Mouse (Mus musculus): ENCODE measurements around the gene Lypd6b. TPM values are rescaled to one million over a fixed set of nuclear protein-coding genes. Genes with fewer than 3 reads are reported as not detected.

Gene Lypd6b
- polyA plus RNA-seq, 1 experiment from 2014 or later = 3.9 TPM

DNA sequence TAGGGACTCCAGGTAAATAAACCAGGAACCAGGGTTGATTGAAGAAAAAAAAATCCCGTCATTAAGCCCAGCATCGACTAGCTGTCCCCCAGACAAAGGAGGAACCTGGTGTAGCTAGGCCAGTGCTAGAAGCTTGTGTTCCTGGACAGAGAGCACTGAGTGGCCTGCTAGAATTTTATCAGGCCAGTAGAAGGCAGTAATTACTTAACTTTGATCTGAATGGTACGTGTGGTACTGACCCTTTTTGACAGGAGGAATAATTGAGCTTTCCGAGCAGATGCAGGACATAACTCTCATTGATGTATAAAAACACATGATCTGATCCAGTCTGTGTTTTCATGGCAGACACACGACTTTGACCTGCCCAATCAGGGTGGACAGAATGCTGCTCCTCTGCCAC is 154.6 kb downstream of the Lypd6b start:
- Histone ChIP-seq H3K27me3 (replicated peaks; ENCODE audit: low read depth, poor library complexity, severe bottlenecking) (no peaks in the 10 kb centered on the region), H3K4me1 (no peaks in the 10 kb centered on the region), H3K27ac (replicated peaks) (no peak overlapping the region), H3K4me3 (no peak overlapping the region), H3K36me3 (replicated peaks) (no peaks in the 10 kb centered on the region), H3K9me3 (no peaks in the 10 kb centered on the region)
- DNase-seq (ENCODE audit: low spot score) = no peak
- 72% methylated on average over 5 of the region's 5 CpGs for WGBS

DNA sequence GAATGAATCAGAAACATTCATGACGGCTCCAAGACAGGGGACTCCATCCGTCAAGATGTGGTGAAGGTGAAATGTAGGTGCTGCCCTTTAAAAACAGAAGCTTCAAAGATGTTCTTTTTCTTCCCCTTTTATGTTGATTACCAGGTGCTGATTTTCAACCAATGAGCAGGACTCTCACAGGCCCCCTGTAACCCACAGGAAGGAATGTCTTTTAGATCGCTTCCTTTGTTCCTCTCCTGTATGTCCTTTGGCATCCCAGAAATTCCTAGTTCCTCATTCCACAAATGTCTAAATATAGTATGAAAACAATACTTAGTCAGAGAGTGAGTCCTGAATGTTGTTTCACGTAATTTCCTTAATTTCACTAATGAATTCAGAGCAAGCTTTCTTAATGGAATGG is 164.2 kb downstream of the Lypd6b start:
- Histone ChIP-seq H3K4me3 (no peak overlapping the region), H3K27ac (replicated peaks) (no peak overlapping the region), H3K36me3 (replicated peaks) (no peaks in the 10 kb centered on the region), H3K27me3 (replicated peaks; ENCODE audit: low read depth, poor library complexity, severe bottlenecking) (no peaks in the 10 kb centered on the region), H3K4me1 (peaks cover 19% of the 10 kb centered on the region), H3K9me3 (peaks cover 4% of the 10 kb centered on the region; the same call in 1 of the 2 replicates)
- no peak for DNase-seq (ENCODE audit: low spot score)
- 59% methylated on average over 4 of the region's 4 CpGs for WGBS

DNA sequence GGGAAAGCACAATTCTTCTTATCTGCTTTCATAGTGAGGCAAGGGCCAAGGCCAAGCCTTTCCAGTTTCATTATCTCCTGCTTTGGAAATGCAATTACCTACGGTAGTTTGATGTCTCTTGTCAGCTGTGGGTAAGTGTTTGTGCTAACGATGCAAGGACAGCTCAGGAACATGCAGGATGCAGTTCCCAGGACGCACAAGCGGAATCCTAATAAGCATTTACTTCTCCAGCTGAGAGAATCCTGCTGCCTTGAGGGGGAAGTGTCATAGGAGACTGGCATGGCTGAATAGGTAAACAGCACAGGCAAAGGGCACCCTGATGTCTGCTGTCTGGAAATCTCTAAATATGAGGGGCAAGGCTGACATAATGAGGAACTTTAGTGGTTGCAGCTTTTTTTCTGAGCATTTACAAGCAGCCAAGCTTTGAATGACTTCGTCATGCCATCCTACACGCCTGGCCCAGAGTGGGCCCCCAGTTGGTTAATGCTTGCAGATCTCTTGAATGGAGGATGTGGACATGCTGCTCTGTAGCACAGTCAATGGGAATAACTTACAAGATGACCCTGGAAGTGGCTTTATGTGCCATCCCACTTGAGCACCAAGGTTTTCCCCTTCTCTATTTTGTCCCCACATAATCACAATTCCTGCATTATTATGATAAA is 165.3 kb downstream of the Lypd6b start:
- H3K27me3 ChIP-seq (replicated peaks; ENCODE audit: low read depth, poor library complexity, severe bottlenecking) = no peaks in the 10 kb centered on the region
- peaks cover 4% of the 10 kb centered on the region; the same call in 1 of the 2 replicates for H3K9me3 ChIP-seq
- WGBS = 51% methylated on average over 6 of the region's 6 CpGs
- H3K27ac ChIP-seq (replicated peaks) = no peak overlapping the region
- no peaks in the 10 kb centered on the region for H3K36me3 ChIP-seq (replicated peaks)
- no peak for DNase-seq (ENCODE audit: low spot score)
- no peak overlapping the region for H3K4me3 ChIP-seq
- H3K4me1 ChIP-seq = peaks cover 19% of the 10 kb centered on the region

DNA sequence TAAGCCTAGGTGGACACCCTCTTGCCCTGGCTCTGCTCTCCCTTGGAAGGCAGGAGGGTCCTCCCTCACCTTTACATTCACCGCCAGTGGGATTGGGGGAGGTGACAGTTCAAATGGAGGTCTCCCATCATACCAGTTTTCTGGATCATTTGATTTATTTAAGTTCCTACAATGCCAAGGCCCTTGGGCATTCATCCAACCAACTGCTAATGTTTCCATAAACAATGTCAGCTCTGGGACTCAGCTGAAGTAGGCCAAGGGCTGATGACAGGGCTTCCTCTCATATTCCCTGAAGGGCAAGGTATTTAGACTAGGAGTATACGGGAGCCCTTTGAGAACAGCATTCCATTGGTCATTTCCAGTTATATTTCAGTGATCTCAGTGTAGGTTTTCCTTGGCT is 170.0 kb downstream of the Lypd6b start:
- no peak overlapping the region for H3K27ac ChIP-seq (replicated peaks)
- WGBS = 79% methylated on average over 2 of the region's 2 CpGs
- H3K27me3 ChIP-seq (replicated peaks; ENCODE audit: low read depth, poor library complexity, severe bottlenecking) = no peaks in the 10 kb centered on the region
- no peak for DNase-seq (ENCODE audit: low spot score)
- H3K9me3 ChIP-seq = no peaks in the 10 kb centered on the region
- peaks cover 6% of the 10 kb centered on the region for H3K4me1 ChIP-seq
- no peaks in the 10 kb centered on the region for H3K36me3 ChIP-seq (replicated peaks)
- no peak overlapping the region for H3K4me3 ChIP-seq

DNA sequence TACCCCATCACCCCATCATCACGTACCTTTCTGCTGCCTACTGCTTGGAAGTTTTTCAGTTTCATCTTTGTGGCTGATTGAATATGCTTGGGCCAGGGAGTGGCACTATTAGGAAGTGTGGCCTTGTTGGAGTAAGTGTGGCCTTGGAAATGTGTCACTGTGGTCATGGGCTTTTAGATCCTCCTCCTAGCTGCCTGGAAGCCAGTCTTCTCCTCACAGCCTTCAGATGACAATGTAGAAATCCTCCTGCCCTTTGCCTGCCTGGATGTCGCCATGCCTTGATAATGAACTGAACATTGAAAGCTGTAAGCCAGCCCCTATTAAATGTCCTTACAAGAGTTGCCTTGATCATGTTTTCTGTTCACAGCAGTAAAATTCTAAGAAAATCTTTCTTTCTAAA is 174.5 kb downstream of the Lypd6b start:
- no peaks in the 10 kb centered on the region for H3K4me1 ChIP-seq
- DNase-seq (ENCODE audit: low spot score) = no peak
- no peaks in the 10 kb centered on the region for H3K27me3 ChIP-seq (replicated peaks; ENCODE audit: low read depth, poor library complexity, severe bottlenecking)
- H3K36me3 ChIP-seq (replicated peaks) = no peaks in the 10 kb centered on the region
- no peak overlapping the region for H3K27ac ChIP-seq (replicated peaks)
- 89% methylated on average over 2 of the region's 2 CpGs for WGBS
- H3K9me3 ChIP-seq = no peaks in the 10 kb centered on the region
- H3K4me3 ChIP-seq = no peak overlapping the region

DNA sequence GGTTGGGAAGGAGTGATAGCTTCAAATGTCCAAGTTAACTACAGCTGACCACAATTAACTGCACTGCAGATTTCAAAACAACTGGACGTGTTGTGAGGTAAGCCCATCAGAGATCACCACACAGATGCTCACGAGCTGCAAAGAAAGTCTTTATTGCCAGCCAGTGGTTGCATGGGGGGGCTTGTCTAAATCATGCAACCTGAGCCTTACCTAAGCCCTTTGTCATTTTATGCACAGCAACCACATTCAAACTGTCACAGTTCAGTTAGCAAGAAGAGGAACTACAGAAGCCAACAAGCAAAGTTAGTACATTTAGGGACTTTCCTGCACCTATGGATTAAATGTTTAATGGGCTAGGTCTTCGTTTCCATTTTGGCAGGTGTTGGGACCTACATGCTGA is 177.4 kb downstream of the Lypd6b start:
- no peak for DNase-seq (ENCODE audit: low spot score)
- WGBS = 74% methylated on average over 3 of the region's 3 CpGs
- no peaks in the 10 kb centered on the region for H3K36me3 ChIP-seq (replicated peaks)
- H3K27ac ChIP-seq (replicated peaks) = no peak overlapping the region
- H3K4me1 ChIP-seq = peaks cover 7% of the 10 kb centered on the region
- H3K27me3 ChIP-seq (replicated peaks; ENCODE audit: low read depth, poor library complexity, severe bottlenecking) = no peaks in the 10 kb centered on the region
- H3K9me3 ChIP-seq = no peaks in the 10 kb centered on the region
- no peak overlapping the region for H3K4me3 ChIP-seq

DNA sequence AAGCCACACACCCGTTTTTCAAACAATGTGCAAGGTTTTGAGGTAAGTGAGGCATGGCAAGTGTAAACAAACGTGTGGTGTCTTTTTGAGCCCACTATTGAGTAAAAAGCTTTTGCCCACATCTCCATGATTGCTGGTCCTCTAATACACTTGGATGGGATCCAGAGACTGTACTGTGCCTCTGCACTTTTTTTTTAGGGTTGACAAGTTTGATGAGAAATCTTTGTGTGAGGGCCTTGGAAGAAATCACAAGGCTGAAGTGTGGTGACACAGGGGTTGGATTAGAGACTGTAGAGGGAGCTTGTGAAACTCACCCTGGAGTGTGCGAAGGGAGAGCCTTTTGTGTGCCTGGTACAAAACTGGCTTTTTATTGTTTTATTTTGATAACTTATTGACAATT is 180.3 kb downstream of the Lypd6b start:
- H3K27ac ChIP-seq (replicated peaks) = no peak overlapping the region; the same call in 1 of the 2 replicates

DNA sequence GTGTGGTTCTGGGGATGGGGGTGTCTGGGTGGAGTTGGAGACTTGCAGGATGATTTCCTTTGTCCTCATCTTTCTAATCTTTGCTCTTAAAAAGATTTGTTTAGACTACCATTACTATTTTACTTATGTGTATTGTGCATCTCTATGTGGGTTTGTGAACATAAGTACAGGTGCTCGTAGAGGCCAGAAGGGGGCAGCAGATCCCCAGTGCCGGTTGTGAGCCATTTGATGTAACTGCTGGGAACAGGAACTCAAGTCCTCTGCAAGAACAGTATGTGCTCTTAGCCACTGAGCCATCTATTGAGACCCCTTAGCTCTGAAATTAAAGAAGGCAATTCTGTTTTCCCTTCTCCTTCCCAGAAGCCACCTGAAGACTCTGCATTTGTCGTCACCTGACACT is 183.5 kb downstream of the Lypd6b start:
- H3K27ac ChIP-seq (replicated peaks) = no peak overlapping the region
- H3K36me3 ChIP-seq (replicated peaks) = no peaks in the 10 kb centered on the region
- H3K27me3 ChIP-seq (replicated peaks; ENCODE audit: low read depth, poor library complexity, severe bottlenecking) = no peaks in the 10 kb centered on the region
- H3K9me3 ChIP-seq = 0 out of 2 replicates have a peak, but pooled peaks cover 3% of the 10 kb centered on the region
- 89% methylated on average over 3 of the region's 3 CpGs for WGBS
- peaks cover 7% of the 10 kb centered on the region for H3K4me1 ChIP-seq
- no peak for DNase-seq (ENCODE audit: low spot score)
- no peak overlapping the region for H3K4me3 ChIP-seq

More for the DNA sequence above, 180.3 kb downstream of the Lypd6b start:
- Histone ChIP-seq H3K9me3 (0 out of 2 replicates have a peak, but pooled peaks cover 3% of the 10 kb centered on the region), H3K36me3 (replicated peaks) (no peaks in the 10 kb centered on the region), H3K27me3 (replicated peaks; ENCODE audit: low read depth, poor library complexity, severe bottlenecking) (no peaks in the 10 kb centered on the region), H3K4me1 (peaks cover 7% of the 10 kb centered on the region), H3K4me3 (no peak overlapping the region)
- 61% methylated on average over 3 of the region's 3 CpGs for WGBS
- DNase-seq (ENCODE audit: low spot score) = no peak

DNA sequence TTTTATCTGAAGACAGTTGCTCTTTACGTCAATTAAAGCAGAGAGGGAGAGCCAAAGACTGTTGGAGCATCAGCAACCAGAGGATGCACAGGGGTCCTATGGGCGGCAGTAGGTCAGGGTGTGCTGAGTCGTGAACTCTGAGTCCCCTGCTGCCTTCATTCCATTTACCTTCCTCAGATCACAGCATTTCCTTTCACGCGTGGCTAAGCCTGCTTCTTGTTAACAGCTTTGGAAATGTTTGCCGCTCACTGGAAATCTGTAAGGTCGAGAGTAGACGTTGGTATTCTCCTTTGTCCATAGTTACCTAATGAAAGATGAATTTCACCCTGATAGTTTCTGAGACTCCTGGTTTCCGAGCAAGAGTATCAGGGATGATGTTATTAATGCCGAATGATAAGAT is 191.1 kb downstream of the Lypd6b start:
- 73% methylated on average over 10 of the region's 10 CpGs for WGBS
- no peak overlapping the region for H3K4me3 ChIP-seq

DNA sequence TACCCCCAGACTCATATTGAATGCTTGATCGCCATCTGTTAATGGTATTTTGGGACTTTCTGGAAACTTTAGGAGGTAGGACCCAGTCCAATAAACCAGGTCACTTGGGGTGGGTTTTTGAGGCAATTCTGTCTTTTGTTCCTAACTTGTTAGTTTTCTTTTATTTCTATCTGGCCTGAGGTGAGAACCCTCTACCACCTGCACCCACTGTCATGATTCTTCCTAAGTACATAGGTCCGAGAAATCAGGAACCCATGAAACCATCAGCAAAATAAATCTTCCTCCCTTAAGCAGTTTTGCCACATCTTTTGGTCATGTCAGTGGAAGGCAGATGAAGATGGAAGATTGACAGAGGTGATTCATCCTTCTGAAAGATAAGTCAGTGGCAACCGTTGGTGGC is 192.5 kb downstream of the Lypd6b start:
- Histone ChIP-seq H3K9me3 (no peaks in the 10 kb centered on the region), H3K36me3 (replicated peaks) (no peaks in the 10 kb centered on the region), H3K27me3 (replicated peaks; ENCODE audit: low read depth, poor library complexity, severe bottlenecking) (no peaks in the 10 kb centered on the region), H3K4me1 (peaks cover 3% of the 10 kb centered on the region; the same call in 1 of the 2 replicates), H3K27ac (replicated peaks) (no peak overlapping the region), H3K4me3 (no peak overlapping the region)
- DNase-seq (ENCODE audit: low spot score) = no peak
- 88% methylated on average over 3 of the region's 3 CpGs for WGBS

More for the DNA sequence above, 191.1 kb downstream of the Lypd6b start:
- Histone ChIP-seq H3K4me1 (peaks cover 2% of the 10 kb centered on the region; the same call in 1 of the 2 replicates), H3K36me3 (replicated peaks) (no peaks in the 10 kb centered on the region), H3K27me3 (replicated peaks; ENCODE audit: low read depth, poor library complexity, severe bottlenecking) (no peaks in the 10 kb centered on the region), H3K9me3 (no peaks in the 10 kb centered on the region), H3K27ac (replicated peaks) (no peak overlapping the region)
- DNase-seq (ENCODE audit: low spot score) = no peak

DNA sequence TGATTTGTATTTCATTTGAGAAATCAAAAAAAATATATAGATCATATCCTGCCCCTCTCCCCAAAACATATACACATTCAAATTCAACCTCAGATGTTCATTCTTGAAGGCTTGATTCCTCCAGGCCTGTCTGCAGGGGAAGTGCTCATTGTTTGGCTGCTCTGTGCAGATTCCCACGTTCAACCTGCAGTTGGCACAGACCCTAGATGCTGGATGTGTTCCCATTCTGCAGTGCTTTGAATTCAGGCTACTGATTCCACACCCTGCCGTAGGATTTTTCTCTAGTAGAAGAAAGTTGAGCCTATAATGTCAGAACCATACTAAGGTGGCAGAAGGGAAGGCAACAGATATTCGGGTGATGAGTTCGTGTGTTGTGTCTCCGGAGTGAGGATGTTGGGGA is 195.5 kb downstream of the Lypd6b start:
- Histone ChIP-seq H3K4me1 (peaks cover 3% of the 10 kb centered on the region; the same call in 1 of the 2 replicates), H3K27me3 (replicated peaks; ENCODE audit: low read depth, poor library complexity, severe bottlenecking) (no peaks in the 10 kb centered on the region), H3K4me3 (no peak overlapping the region), H3K9me3 (no peaks in the 10 kb centered on the region), H3K36me3 (replicated peaks) (no peaks in the 10 kb centered on the region), H3K27ac (replicated peaks) (no peak overlapping the region)
- DNase-seq (ENCODE audit: low spot score) = no peak
- WGBS = 83% methylated on average over 5 of the region's 5 CpGs

DNA sequence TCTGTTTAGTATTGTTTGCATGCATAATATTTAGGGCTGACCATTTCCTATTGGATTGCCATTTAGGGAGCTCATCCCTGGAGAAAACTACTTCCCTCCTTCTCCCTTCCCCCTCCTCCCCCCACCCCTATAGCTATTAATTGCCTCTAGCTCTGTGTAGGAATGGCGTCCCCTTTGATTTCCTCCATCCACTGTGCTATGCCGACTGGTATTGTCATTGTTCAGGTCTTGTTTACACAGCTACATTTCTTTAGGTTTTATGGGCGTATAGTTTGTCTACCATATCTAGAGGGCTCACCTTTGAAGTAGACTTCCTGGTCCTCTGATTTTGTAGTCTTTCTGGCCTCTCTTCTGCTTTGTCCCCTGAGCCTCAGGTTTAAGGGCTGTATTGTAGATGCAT is 197.3 kb downstream of the Lypd6b start:
- no peak overlapping the region for H3K27ac ChIP-seq (replicated peaks)
- H3K36me3 ChIP-seq (replicated peaks) = no peaks in the 10 kb centered on the region
- H3K27me3 ChIP-seq (replicated peaks; ENCODE audit: low read depth, poor library complexity, severe bottlenecking) = no peaks in the 10 kb centered on the region
- no peaks in the 10 kb centered on the region for H3K9me3 ChIP-seq
- no peak overlapping the region for H3K4me3 ChIP-seq
- 65% methylated on average over 3 of the region's 3 CpGs for WGBS
- DNase-seq (ENCODE audit: low spot score) = no peak
- peaks cover 3% of the 10 kb centered on the region; the same call in 1 of the 2 replicates for H3K4me1 ChIP-seq

DNA sequence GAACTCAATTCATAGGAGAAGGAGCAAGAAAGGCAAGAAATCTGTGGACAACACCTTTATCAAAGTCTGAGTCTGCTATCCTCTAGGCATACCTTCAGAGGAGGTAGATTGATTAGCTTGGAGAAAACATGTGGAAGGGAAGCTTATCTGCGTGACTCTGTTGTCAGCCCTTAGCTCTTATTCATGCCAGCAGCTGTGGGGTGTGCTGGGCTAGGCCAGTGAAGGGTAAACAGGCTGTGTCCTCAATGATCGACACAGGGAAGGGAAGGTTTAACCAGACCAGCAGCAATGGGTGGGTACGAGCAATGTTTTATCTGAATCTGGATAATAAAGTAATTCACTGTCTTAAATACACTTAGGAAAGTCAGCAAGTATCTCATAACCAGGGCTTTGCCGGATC is 208.4 kb downstream of the Lypd6b start:
- Histone ChIP-seq H3K27ac (replicated peaks) (no peak overlapping the region), H3K4me1 (peaks cover 3% of the 10 kb centered on the region; the same call in 1 of the 2 replicates), H3K9me3 (no peaks in the 10 kb centered on the region), H3K4me3 (no peak overlapping the region), H3K36me3 (replicated peaks) (no peaks in the 10 kb centered on the region), H3K27me3 (replicated peaks; ENCODE audit: low read depth, poor library complexity, severe bottlenecking) (no peaks in the 10 kb centered on the region)
- no peak for DNase-seq (ENCODE audit: low spot score)
- 86% methylated on average over 4 of the region's 4 CpGs for WGBS
